Mouse (Mus musculus) embryo, embryonic 9.5 days (tissue): ENCODE results near the gene Flcn.
"Not testable (repeated sequence)": the region's sequence is repeated elsewhere in the genome, so short reads cannot be mapped to it uniquely, and the experiment has no call there.

Experiments used
- DNase-seq: peaks from one replicate; pipeline ENCODE4 v3.0.0-alpha.2; 2017; ENCODE audit errors: extremely low spot score

The Flcn gene

GRCm38 (mm10) chr11:59809670-59810474, at the start of gene Flcn:
Flcn (minus strand) TSS chr11:59810016.
- DNase-seq: peak; percentile 92

GRCm38 (mm10) chr11:59852865-59853264, 43.0 kb upstream of the Flcn start:
- no peak for DNase-seq

GRCm38 (mm10) chr11:59847891-59848884, 38.4 kb upstream of the Flcn start:
- DNase-seq: peak; percentile 83

- peak; percentile 46 for DNase-seq
These were observed 37.3 kb upstream of the Flcn start for GRCm38 (mm10) chr11:59847131-59847530.

- no peak for DNase-seq
These were observed 36.5 kb upstream of the Flcn start for GRCm38 (mm10) chr11:59846311-59846710.

GRCm38 (mm10) chr11:59839459-59840126, 29.8 kb upstream of the Flcn start, which contains the start of gene Cops3:
Cops3 (minus strand) TSS chr11:59839838.
- DNase-seq: peak; percentile 94

GRCm38 (mm10) chr11:59839008-59839458, 29.2 kb upstream of the Flcn start, which contains the start of gene Nt5m:
Nt5m (plus strand) TSS chr11:59839447.
- peak; percentile 95 for DNase-seq

GRCm38 (mm10) chr11:59838426-59838825, 28.6 kb upstream of the Flcn start:
- no peak for DNase-seq

GRCm38 (mm10) chr11:59837789-59838188, 28.0 kb upstream of the Flcn start:
- DNase-seq: not testable (repeated sequence)

GRCm38 (mm10) chr11:59821625-59822024, 11.8 kb upstream of the Flcn start:
- no peak for DNase-seq

- no peak for DNase-seq
These were observed 8.1 kb upstream of the Flcn start for GRCm38 (mm10) chr11:59817916-59818315.

- DNase-seq: no peak
These were observed 5.8 kb upstream of the Flcn start for GRCm38 (mm10) chr11:59815482-59816065.

- no peak for DNase-seq
These were observed 5.1 kb upstream of the Flcn start for GRCm38 (mm10) chr11:59814936-59815335.

GRCm38 (mm10) chr11:59814311-59814710, 4.5 kb upstream of the Flcn start:
- DNase-seq: no peak

- DNase-seq: no peak
These were observed 3.5 kb upstream of the Flcn start for GRCm38 (mm10) chr11:59813276-59813675.

GRCm38 (mm10) chr11:59811211-59811610, 1.4 kb upstream of the Flcn start:
- DNase-seq: no peak

GRCm38 (mm10) chr11:59810480-59811158, 803 bp upstream of the Flcn start:
- no peak for DNase-seq

- no peak for DNase-seq
These were observed 646 bp downstream of the Flcn start for GRCm38 (mm10) chr11:59809071-59809669.

GRCm38 (mm10) chr11:59808170-59808960, 1.5 kb downstream of the Flcn start:
- no peak for DNase-seq
